Mouse (Mus musculus): ENCODE data around the gene Zdhhc11. TPM values are rescaled to one million over a fixed set of nuclear protein-coding genes. Genes with fewer than 3 reads are reported as not detected.
A peak's percentile ranks its signal among the peaks of the same experiment; 100 is the strongest.
"Not testable (repeated sequence)": the region's sequence is repeated elsewhere in the genome, so short reads cannot be mapped to it uniquely, and the experiment has no call there.

The Zdhhc11 gene
- total and polyA plus RNA-seq, 2 experiments from 2014 or later: not detected

DNA sequence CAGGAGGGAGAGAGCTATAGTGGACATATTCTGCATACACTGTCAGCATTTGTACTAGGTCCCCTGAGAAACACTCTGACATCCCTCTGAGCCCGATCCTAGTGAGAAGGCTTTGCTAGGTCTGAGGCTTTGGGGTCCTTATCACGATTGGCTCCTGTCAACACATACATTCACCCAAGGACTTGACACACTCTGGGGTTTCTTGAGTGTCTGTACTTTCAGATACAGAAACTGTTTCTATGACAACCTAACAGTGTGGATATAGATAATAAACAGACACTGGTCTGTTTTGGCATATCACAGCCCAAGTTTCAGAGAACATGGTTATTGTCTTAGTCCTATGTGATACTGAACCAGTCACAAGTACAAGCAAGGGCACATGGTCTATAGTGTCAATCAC, 27.1 kb downstream of the Zdhhc11 start:
- peak; percentile 47 for ATAC-seq (ENCODE audit: insufficient read depth, low read depth)
- H3K4me2 ChIP-seq (ENCODE audit: low read depth, low read length): no peak overlapping the region
- H3K4me3 ChIP-seq (ENCODE audit: low read depth, low read length): no peak overlapping the region
- DNase-seq (ENCODE audit: low spot score): peak; percentile 6
- 16% methylated on average over 2 of the region's 2 CpGs for whole genome bisulfite sequencing
- H3K4me1 ChIP-seq (ENCODE audit: control insufficient read depth, insufficient read depth): peaks cover 6% of the 10 kb centered on the region; the same call in 1 of the 2 replicates
- no peaks in the 10 kb centered on the region for H3K27me3 ChIP-seq (ENCODE audit: control insufficient read depth, insufficient read depth, low read length)
- H3K9me3 ChIP-seq (replicated peaks; ENCODE audit: control insufficient read depth, low read length): no peaks in the 10 kb centered on the region
- H3K27ac ChIP-seq (ENCODE audit: low read depth): no peak overlapping the region
- no peaks in the 10 kb centered on the region for H3K36me3 ChIP-seq (replicated peaks; ENCODE audit: control insufficient read depth, insufficient read depth, low read length)
- TF ChIP-seq CTCF (IDR thresholded peaks at IDR 0.05; ENCODE audit: low read depth) (no peak), EP300 (IDR thresholded peaks at IDR 0.05; ENCODE audit: low read depth) (no peak)
- no peak overlapping the region for H3K9ac ChIP-seq (replicated peaks; ENCODE audit: low read depth, low read length)

DNA sequence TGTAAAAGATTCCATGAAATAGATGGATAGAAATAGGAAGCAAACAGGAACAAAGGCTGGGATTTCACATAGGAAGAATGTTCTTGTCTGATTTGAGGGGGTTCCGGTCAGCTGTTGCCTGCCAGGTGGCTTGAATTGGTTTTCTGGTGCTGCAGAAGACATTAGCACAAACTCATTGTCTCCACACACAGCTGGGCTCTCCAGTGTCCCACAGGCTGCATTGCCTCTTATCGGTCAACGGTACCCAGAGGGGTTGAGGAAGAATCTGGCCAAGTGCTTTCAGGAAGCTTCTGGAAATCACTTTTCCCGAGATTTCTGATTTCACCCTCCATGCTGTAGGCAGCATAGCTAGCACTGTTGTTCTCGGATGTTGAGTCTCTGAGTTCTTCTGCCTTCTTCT, 27.6 kb downstream of the Zdhhc11 start:
- Histone ChIP-seq H3K4me1 (ENCODE audit: control insufficient read depth, insufficient read depth) (peaks cover 6% of the 10 kb centered on the region; the same call in 1 of the 2 replicates), H3K27ac (ENCODE audit: low read depth) (no peak overlapping the region; the same call in 1 of the 2 replicates), H3K36me3 (replicated peaks; ENCODE audit: control insufficient read depth, insufficient read depth, low read length) (no peaks in the 10 kb centered on the region), H3K9ac (replicated peaks; ENCODE audit: low read depth, low read length) (no peak overlapping the region), H3K9me3 (replicated peaks; ENCODE audit: control insufficient read depth, low read length) (no peaks in the 10 kb centered on the region), H3K4me3 (ENCODE audit: low read depth, low read length) (no peak overlapping the region), H3K4me2 (ENCODE audit: low read depth, low read length) (no peak overlapping the region), H3K27me3 (ENCODE audit: control insufficient read depth, insufficient read depth, low read length) (no peaks in the 10 kb centered on the region)
- DNase-seq (ENCODE audit: low spot score) (no peak), ATAC-seq (ENCODE audit: insufficient read depth, low read depth) (peak; percentile 63)
- 50% methylated on average over 5 of the region's 5 CpGs for WGBS
- no peak for TF ChIP-seq CTCF (IDR thresholded peaks at IDR 0.05; ENCODE audit: low read depth)
- no peak for TF ChIP-seq EP300 (IDR thresholded peaks at IDR 0.05; ENCODE audit: low read depth)

DNA sequence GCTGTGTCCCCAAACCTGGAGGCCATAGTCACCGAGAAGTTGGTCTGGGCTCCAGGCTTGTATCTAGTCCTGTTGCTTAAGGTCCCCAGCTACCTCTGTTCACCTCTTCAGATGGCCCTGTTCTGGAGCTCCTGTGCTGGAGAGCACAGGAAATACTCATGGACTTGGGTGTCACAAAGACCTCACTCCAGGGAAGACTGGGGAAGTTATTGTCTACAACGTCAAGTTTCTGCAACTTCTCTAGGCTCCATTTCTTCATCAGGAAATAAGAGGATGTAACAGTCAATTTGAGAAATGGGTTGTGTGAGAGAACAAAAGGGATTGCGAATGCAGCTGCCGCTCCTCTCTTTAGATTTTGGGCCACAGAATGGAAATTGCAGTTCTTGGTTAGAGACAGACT, 32.8 kb downstream of the Zdhhc11 start:
- no peak overlapping the region for H3K4me3 ChIP-seq (ENCODE audit: low read depth, low read length)
- no peaks in the 10 kb centered on the region for H3K36me3 ChIP-seq (replicated peaks; ENCODE audit: control insufficient read depth, insufficient read depth, low read length)
- H3K9ac ChIP-seq (replicated peaks; ENCODE audit: low read depth, low read length): no peak overlapping the region
- no peak for ATAC-seq (ENCODE audit: insufficient read depth, low read depth)
- H3K4me2 ChIP-seq (ENCODE audit: low read depth, low read length): no peak overlapping the region
- H3K4me1 ChIP-seq (ENCODE audit: control insufficient read depth, insufficient read depth): no peaks in the 10 kb centered on the region
- H3K27ac ChIP-seq (ENCODE audit: low read depth): no peak overlapping the region
- WGBS: 76% methylated on average over 4 of the region's 4 CpGs
- no peaks in the 10 kb centered on the region for H3K27me3 ChIP-seq (ENCODE audit: control insufficient read depth, insufficient read depth, low read length)
- no peaks in the 10 kb centered on the region for H3K9me3 ChIP-seq (replicated peaks; ENCODE audit: control insufficient read depth, low read length)
- TF ChIP-seq CTCF (IDR thresholded peaks at IDR 0.05; ENCODE audit: low read depth): no peak
- no peak for TF ChIP-seq EP300 (IDR thresholded peaks at IDR 0.05; ENCODE audit: low read depth)
- no peak for DNase-seq (ENCODE audit: low spot score)

DNA sequence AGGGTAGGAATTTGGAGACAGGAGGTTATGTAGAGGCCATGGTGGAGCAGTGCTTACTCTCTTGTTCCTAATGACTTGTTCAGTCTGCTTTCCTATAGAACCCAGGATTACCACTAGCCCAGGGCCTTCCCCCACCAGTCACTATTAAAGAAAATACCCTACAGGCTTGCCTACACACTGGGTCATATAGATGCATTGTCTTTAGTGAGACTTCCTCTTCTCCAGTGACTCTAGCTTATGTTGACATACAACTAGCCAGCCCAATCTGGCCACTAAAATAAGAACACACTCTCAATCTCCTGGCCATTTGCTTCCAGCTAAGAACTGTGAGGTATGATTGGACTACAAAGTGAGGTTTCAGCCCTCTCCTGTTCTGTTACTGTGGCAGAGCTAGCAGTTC, 36.9 kb downstream of the Zdhhc11 start:
- no peaks in the 10 kb centered on the region for H3K36me3 ChIP-seq (replicated peaks; ENCODE audit: control insufficient read depth, insufficient read depth, low read length)
- no peak for TF ChIP-seq CTCF (IDR thresholded peaks at IDR 0.05; ENCODE audit: low read depth)
- no peak for TF ChIP-seq EP300 (IDR thresholded peaks at IDR 0.05; ENCODE audit: low read depth)
- ATAC-seq (ENCODE audit: insufficient read depth, low read depth) (no peak), DNase-seq (ENCODE audit: low spot score) (no peak)
- H3K9me3 ChIP-seq (replicated peaks; ENCODE audit: control insufficient read depth, low read length): no peaks in the 10 kb centered on the region
- H3K4me3 ChIP-seq (ENCODE audit: low read depth, low read length): no peak overlapping the region
- no peak overlapping the region for H3K4me2 ChIP-seq (ENCODE audit: low read depth, low read length)
- H3K9ac ChIP-seq (replicated peaks; ENCODE audit: low read depth, low read length): no peak overlapping the region
- no peak overlapping the region for H3K27ac ChIP-seq (ENCODE audit: low read depth)
- H3K4me1 ChIP-seq (ENCODE audit: control insufficient read depth, insufficient read depth): no peaks in the 10 kb centered on the region
- H3K27me3 ChIP-seq (ENCODE audit: control insufficient read depth, insufficient read depth, low read length): no peaks in the 10 kb centered on the region

DNA sequence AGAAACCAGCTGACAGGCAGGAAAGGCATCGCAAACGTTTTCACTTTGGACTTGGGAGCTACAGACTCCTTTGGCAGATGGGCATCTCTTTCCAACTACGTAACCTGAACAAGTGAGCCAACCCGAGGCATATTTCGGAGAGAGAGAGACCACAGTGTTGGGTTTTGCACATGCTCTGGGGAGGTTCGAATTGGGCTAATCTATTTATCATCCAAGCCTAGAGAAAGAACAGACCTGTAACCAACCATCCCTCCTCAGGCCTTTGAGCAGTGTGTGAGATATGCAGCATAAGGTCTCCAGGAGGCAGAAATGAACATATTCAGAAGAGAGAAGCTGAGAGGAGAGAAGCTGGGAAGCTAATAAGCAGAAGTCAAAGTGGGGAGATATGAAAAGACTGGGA, 37.3 kb downstream of the Zdhhc11 start:
- no peak for DNase-seq (ENCODE audit: low spot score)
- H3K9ac ChIP-seq (replicated peaks; ENCODE audit: low read depth, low read length): no peak overlapping the region
- H3K4me1 ChIP-seq (ENCODE audit: control insufficient read depth, insufficient read depth): no peaks in the 10 kb centered on the region
- no peaks in the 10 kb centered on the region for H3K36me3 ChIP-seq (replicated peaks; ENCODE audit: control insufficient read depth, insufficient read depth, low read length)
- H3K27me3 ChIP-seq (ENCODE audit: control insufficient read depth, insufficient read depth, low read length): no peaks in the 10 kb centered on the region
- no peak overlapping the region for H3K27ac ChIP-seq (ENCODE audit: low read depth)
- H3K4me2 ChIP-seq (ENCODE audit: low read depth, low read length): no peak overlapping the region
- no peaks in the 10 kb centered on the region for H3K9me3 ChIP-seq (replicated peaks; ENCODE audit: control insufficient read depth, low read length)
- WGBS: 79% methylated on average over 6 of the region's 6 CpGs
- ATAC-seq (ENCODE audit: insufficient read depth, low read depth): no peak
- H3K4me3 ChIP-seq (ENCODE audit: low read depth, low read length): no peak overlapping the region
- TF ChIP-seq EP300 (IDR thresholded peaks at IDR 0.05; ENCODE audit: low read depth): no peak

DNA sequence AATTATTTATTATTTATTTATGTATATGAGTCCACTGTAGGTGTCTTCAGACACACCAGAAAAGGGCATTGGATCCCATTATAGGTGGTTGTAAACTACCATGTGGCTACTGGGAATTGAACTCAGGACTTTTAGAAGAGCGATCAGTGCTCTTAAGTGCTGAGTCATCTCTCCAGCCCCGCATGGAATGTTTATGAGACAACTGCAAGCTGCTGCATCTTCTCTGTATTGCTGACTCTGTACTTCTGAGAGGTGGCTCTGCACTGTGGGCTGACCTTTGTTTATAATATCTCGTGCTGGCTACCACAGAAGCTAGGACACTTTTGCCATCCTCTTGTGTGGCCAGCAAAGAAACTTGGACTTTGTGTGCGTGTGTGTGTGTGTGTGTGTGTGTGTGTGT, 37.8 kb downstream of the Zdhhc11 start:
- DNase-seq (ENCODE audit: low spot score) (no peak), ATAC-seq (ENCODE audit: insufficient read depth, low read depth) (no peak)
- no peak overlapping the region for H3K4me3 ChIP-seq (ENCODE audit: low read depth, low read length)
- H3K9ac ChIP-seq (replicated peaks; ENCODE audit: low read depth, low read length): no peak overlapping the region
- H3K27me3 ChIP-seq (ENCODE audit: control insufficient read depth, insufficient read depth, low read length): no peaks in the 10 kb centered on the region
- no peaks in the 10 kb centered on the region for H3K36me3 ChIP-seq (replicated peaks; ENCODE audit: control insufficient read depth, insufficient read depth, low read length)
- no peaks in the 10 kb centered on the region for H3K4me1 ChIP-seq (ENCODE audit: control insufficient read depth, insufficient read depth)
- 61% methylated on average over 4 of the region's 4 CpGs for WGBS
- no peaks in the 10 kb centered on the region for H3K9me3 ChIP-seq (replicated peaks; ENCODE audit: control insufficient read depth, low read length)
- TF ChIP-seq CTCF (IDR thresholded peaks at IDR 0.05; ENCODE audit: low read depth) (no peak), EP300 (IDR thresholded peaks at IDR 0.05; ENCODE audit: low read depth) (no peak)
- H3K27ac ChIP-seq (ENCODE audit: low read depth): no peak overlapping the region
- no peak overlapping the region for H3K4me2 ChIP-seq (ENCODE audit: low read depth, low read length)

DNA sequence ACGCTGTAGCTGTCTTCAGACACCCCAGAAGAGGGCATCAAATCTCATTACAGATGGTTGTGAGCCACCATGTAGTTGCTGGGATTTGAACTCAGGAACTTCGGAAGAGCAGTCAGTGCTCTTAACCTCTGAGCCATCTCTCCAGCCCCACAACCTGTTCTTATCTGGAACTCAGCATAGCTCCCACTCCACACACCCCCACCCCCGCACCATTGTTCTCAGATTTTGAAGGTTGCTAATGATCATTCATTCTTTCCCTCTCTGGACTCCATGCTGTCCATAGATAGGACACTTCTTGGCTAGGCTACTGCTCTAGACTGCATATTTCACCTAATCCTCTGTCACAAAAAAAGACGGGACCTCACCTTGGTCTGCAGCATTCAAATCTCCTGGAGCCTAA, 43.2 kb downstream of the Zdhhc11 start:
- 87% methylated on average over 4 of the region's 4 CpGs for WGBS
- not testable (repeated sequence) for ATAC-seq (ENCODE audit: insufficient read depth, low read depth); H3K4me2 ChIP-seq (ENCODE audit: low read depth, low read length); H3K4me1 ChIP-seq (ENCODE audit: control insufficient read depth, insufficient read depth); H3K27ac ChIP-seq (ENCODE audit: low read depth); H3K9ac ChIP-seq (replicated peaks; ENCODE audit: low read depth, low read length); H3K4me3 ChIP-seq (ENCODE audit: low read depth, low read length); H3K27me3 ChIP-seq (ENCODE audit: control insufficient read depth, insufficient read depth, low read length); DNase-seq (ENCODE audit: low spot score); H3K36me3 ChIP-seq (replicated peaks; ENCODE audit: control insufficient read depth, insufficient read depth, low read length); H3K9me3 ChIP-seq (replicated peaks; ENCODE audit: control insufficient read depth, low read length)

DNA sequence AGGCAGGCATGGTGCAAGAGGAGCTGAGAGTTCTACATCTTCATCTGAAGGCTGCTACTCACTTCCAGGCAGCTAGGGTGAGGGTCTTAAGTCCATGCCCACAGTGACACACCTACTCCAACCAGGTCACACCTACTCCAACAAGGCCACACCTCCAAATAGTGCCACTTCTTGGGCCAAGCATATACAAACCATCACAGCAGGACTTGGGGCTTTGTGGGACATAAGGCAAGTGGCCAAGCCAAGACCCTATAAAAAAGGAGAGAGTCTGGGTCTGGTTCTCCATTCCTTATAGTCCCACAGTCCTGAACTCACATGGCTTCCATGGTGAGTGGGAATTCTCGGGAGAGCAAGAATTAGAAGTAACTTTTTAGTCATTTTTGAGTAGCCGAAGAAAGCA, 44.6 kb downstream of the Zdhhc11 start:
- H3K9ac ChIP-seq (replicated peaks; ENCODE audit: low read depth, low read length); ATAC-seq (ENCODE audit: insufficient read depth, low read depth); H3K4me1 ChIP-seq (ENCODE audit: control insufficient read depth, insufficient read depth); H3K9me3 ChIP-seq (replicated peaks; ENCODE audit: control insufficient read depth, low read length); H3K27me3 ChIP-seq (ENCODE audit: control insufficient read depth, insufficient read depth, low read length); H3K36me3 ChIP-seq (replicated peaks; ENCODE audit: control insufficient read depth, insufficient read depth, low read length); H3K27ac ChIP-seq (ENCODE audit: low read depth); DNase-seq (ENCODE audit: low spot score): not testable (repeated sequence)
- Histone ChIP-seq H3K4me2 (ENCODE audit: low read depth, low read length) (peak overlapping the region; percentile 95), H3K4me3 (ENCODE audit: low read depth, low read length) (peak overlapping the region; percentile 66; the same call in 1 of the 2 replicates)
- WGBS: 79% methylated on average over 2 of the region's 2 CpGs
